Mouse (Mus musculus) layer of hippocampus, adult 18-20 months (tissue): ENCODE results near the gene Foxg1. TPM values are rescaled to one million over a fixed set of nuclear protein-coding genes. Genes with fewer than 3 reads are reported as not detected.
A peak's percentile ranks its signal among the peaks of the same experiment; 100 is the strongest.

Source experiments
- DNase-seq, 2 experiments: peaks; one replicate each; pipeline ENCODE4 v3.0.0; 2022; ENCODE audit warnings: low spot score in 2 of 2
- total RNA-seq, 2 experiments: library from RNA; stranded (reverse); gene quantifications; 2 replicates each; pipeline ENCODE4 v1.2.3; 2021

Foxg1 gene
- total RNA-seq, 2 experiments from 2014 or later = 147 to 152 TPM

DNA sequence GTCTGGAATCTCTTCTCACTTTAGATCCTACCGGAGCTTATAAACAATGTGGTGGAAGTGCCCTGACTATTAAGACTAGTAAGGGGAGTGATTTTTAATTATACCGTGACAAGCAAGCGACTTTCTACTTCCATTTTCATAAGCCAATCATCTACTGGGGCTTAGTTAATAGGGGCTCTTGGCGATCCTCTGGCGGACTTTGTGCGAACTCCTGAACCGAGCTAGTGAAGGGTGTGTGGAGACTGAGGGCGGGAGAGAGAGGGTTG lies 18.3 kb downstream of the Foxg1 start:
- no peak for DNase-seq

DNA sequence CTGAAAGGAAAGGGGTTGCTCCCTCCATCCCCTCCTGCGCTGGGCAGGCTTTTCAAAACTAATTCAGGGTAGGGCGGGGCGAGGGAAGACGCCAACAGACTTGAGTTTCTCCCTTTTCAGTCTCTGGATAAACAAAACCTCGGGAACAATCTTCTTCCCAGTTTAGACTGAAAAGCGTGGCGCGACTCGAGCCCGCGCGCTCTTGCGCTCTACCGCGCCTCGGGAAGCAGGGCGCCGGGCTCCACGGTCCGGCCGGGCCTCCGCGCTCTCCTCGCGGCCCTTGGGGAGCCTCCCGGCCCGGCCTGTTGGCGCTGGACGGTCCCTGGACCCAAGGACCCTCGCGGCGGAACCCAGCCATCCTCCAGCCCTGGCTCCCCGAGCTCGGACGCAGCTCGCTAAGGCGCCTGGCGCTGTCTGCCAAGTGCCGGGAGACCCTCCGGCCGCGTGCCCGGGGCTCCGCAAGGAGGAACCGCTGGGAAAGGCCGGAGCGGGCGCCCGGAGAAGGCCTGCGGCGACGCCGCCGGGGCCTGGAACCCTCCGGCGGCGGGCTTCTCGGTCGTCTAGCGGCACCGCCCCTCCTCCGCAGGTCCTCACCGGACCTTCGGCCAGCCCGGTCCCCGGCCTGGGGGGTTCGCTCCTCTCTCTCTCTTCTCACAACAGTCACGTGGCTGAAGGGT lies 18.8 kb downstream of the Foxg1 start:
- DNase-seq = peak; percentile 66 to 81

DNA sequence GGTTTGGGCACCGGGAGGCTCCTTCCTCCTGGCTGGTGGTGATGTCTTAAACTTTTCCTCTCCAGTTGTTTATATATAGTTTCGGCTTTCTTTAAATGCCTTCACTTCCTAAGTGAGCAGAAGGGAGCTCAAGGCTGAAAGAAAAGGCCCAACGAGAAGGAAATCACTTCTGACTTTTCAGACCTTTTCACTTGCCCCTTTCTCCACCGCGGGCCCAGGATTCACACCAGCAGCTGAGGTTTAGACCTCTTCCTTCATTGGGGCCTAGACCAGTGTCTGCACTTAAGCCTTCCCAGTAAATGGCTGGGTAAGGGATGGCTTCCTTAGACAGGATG lies 19.3 kb downstream of the Foxg1 start:
- no peak for DNase-seq

DNA sequence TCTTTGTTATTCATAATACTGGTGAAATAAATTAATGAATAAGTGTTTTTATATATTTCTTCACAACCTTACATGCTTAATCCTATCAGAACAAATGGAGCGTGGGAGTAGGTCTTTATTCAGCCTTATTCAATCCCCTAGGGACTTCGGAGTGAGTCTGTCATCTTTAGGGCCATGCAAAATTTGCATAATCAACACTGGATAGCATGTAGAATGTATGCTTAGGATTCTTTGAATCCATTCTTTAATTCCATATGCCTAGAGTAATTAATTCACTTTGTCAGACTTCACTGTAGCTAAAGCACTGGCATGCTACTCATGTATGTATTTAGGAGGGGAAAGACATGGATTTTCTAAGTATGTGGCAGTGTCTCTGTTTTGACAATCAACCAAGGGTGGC lies 27.4 kb downstream of the Foxg1 start:
- no peak for DNase-seq

DNA sequence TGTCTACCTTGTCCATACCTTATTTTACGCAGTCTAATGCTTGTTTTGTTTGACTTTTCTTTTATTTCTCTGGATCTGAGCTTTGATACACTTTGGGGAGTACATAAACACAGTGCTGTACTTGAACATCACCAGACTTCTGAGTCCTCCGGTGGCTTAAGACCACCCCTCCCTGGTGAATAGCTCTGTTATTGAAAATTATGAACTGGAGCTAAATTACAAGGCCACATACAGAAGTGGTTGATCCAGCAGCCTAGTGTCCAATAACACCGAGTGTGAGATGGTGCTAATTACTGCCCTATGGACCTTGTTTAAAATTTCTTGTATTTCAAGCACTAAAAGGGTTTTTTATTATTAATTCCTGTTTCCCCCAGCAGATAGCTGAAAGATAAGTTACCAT lies 35.5 kb downstream of the Foxg1 start:
- no peak for DNase-seq

Other genes with a start within 250 kb of the Foxg1 start
- gene Gm43517, start 2.5 kb downstream of the Foxg1 start, total RNA-seq = 1 to 10 TPM; 8.6 to 8.9 TPM